Mouse (Mus musculus) thymus, postnatal 10 days (tissue): ENCODE results near the gene Thsd4.
"Not testable (repeated sequence)": the region's sequence is repeated elsewhere in the genome, so short reads cannot be mapped to it uniquely, and the experiment has no call there.

ENCODE experiments used
- DNase-seq, 2 experiments: peaks; one replicate each; pipeline ENCODE4 v3.0.0; 2021; ENCODE audit warnings: low spot score in 2 of 2

The Thsd4 gene

GRCm38 (mm10) chr9:59985900-59986572 lies 535.8 kb downstream of the Thsd4 start:
- DNase-seq: no peak

- no peak for DNase-seq
Measured at GRCm38 (mm10) chr9:59981116-59981515, 540.7 kb downstream of the Thsd4 start.

GRCm38 (mm10) chr9:59971263-59971662 lies 550.6 kb downstream of the Thsd4 start:
- no peak for DNase-seq

GRCm38 (mm10) chr9:59969383-59969782 lies 552.5 kb downstream of the Thsd4 start:
- DNase-seq: peak; percentile 27 to 72

GRCm38 (mm10) chr9:59965046-59965445 lies 556.8 kb downstream of the Thsd4 start:
- DNase-seq: no peak

GRCm38 (mm10) chr9:59964367-59964766 lies 557.5 kb downstream of the Thsd4 start:
- DNase-seq: no peak

- DNase-seq: no peak
Measured at GRCm38 (mm10) chr9:59961201-59961955, 560.5 kb downstream of the Thsd4 start.

- DNase-seq: no peak
Measured at GRCm38 (mm10) chr9:59960559-59960958, 561.3 kb downstream of the Thsd4 start, which contains the start of gene Nr2e3. Gene Nr2e3, minus strand, starts transcription at chr9:59960659.

GRCm38 (mm10) chr9:59959276-59959675 lies 562.6 kb downstream of the Thsd4 start:
- peak; percentile 80 to 89 for DNase-seq

GRCm38 (mm10) chr9:59958115-59958514 lies 563.7 kb downstream of the Thsd4 start:
- DNase-seq: not testable (repeated sequence)

- no peak for DNase-seq
Measured at GRCm38 (mm10) chr9:59956496-59956895, 565.4 kb downstream of the Thsd4 start.

- no peak for DNase-seq
Measured at GRCm38 (mm10) chr9:59955692-59956091, 566.2 kb downstream of the Thsd4 start.

GRCm38 (mm10) chr9:59955199-59955598 lies 566.6 kb downstream of the Thsd4 start:
- no peak for DNase-seq

- DNase-seq: no peak
Measured at GRCm38 (mm10) chr9:59953556-59953955, 568.3 kb downstream of the Thsd4 start.

GRCm38 (mm10) chr9:59952515-59953070 lies 569.3 kb downstream of the Thsd4 start:
- no peak for DNase-seq

- no peak for DNase-seq
Measured at GRCm38 (mm10) chr9:59951943-59952342, 569.9 kb downstream of the Thsd4 start.

GRCm38 (mm10) chr9:59951001-59951750 lies 570.7 kb downstream of the Thsd4 start:
- no peak for DNase-seq

- DNase-seq: no peak
Measured at GRCm38 (mm10) chr9:59949981-59950380, 571.9 kb downstream of the Thsd4 start.

GRCm38 (mm10) chr9:59949511-59949910 lies 572.3 kb downstream of the Thsd4 start:
- DNase-seq: no peak

- DNase-seq: no peak
Measured at GRCm38 (mm10) chr9:59948691-59949250, 573.1 kb downstream of the Thsd4 start.

- DNase-seq: no peak
Measured at GRCm38 (mm10) chr9:59948226-59948625, 573.6 kb downstream of the Thsd4 start.

GRCm38 (mm10) chr9:59947271-59947670 lies 574.6 kb downstream of the Thsd4 start:
- no peak for DNase-seq
